Mouse (Mus musculus) layer of hippocampus, postnatal 14 days (tissue): ENCODE data around the gene Cacnb4. TPM values are rescaled to one million over a fixed set of nuclear protein-coding genes. Genes with fewer than 3 reads are reported as not detected.

ENCODE experiments used
- DNase-seq, 2 experiments: peaks; one replicate each; pipeline ENCODE4 v3.0.0; 2021 to 2022; ENCODE audit warnings: low spot score in 2 of 2, mixed read lengths in 1 of 2
- total RNA-seq, 2 experiments: library from RNA; stranded (reverse); gene quantifications; 2 replicates each; pipeline ENCODE4 v1.2.3; 2021

Gene Cacnb4
- total RNA-seq, 2 experiments from 2014 or later: 61.0 to 72.8 TPM

GRCm38 (mm10) chr2:52654541-52654940, 22.1 kb downstream of the Cacnb4 start:
- no peak for DNase-seq

DNA sequence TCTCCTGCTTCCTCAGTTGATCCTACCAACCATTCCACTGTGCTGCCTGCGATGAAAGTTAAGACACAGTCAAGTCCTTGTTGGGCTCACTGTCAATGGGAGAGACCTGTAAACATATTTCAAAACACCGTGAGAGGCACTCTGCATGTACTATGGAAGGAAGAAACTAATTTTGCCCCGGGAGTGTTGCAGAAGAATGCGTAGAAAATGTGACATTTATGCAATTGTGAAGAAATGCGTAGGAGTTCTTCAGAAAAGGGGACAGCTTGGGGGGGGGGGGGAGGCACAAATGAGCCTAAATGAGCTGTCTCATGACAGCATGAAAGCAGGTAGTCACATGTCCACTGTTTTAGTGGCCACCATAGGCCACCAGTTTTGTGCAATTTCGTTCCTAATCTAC, 25.1 kb downstream of the Cacnb4 start:
- DNase-seq: no peak

- no peak for DNase-seq
These were observed 29.2 kb downstream of the Cacnb4 start for GRCm38 (mm10) chr2:52647255-52647998.

- DNase-seq: no peak
These were observed 33.0 kb downstream of the Cacnb4 start for GRCm38 (mm10) chr2:52643657-52644056.

DNA sequence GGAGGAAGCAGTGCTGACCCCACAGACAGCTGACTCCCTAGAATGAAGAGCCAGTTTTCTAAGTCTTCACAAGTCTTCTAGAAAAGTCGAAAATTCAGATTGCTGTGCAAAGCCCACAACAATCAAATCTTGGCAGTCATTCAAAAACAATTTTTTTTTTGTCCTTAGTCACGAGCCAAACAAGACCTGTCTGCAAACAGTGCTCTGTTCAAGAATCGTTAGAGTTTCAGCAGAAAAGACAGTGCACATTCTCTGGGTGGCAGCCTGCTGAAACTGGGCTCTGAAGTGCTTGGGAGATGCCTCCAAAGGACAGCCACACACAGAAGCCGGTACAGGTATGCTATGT, 37.1 kb downstream of the Cacnb4 start:
- no peak for DNase-seq

DNA sequence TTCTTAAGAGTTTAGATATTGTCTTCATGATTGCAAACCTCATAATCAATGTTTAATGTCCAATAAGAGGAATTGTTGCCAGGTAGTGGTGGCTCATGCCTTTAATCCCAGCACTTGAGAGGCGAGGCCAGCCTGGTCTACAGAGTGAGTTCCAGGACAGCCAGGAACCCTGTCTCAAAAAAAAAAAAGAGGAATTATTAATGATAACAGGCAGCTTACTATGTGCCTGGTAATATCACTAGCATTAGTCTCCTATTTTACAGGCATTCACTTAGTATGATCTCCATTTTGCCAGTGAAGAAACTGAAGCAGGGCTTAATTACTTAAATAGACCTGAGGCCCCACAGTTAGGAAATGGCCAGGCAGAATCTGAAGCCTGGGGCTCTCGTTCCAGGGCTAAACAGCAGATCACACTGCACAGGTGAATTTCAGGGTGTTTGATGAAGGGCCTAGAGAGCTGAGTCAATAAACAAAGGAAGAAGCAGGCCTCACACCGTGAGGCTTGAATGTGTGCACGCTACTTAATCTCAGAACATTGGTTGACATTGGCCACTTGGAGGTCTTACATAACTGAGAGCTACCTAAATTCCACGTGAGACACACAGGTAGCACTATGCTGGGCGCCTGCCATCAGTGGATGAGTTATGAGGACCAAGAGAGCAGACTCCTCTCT, 37.6 kb downstream of the Cacnb4 start:
- no peak for DNase-seq

DNA sequence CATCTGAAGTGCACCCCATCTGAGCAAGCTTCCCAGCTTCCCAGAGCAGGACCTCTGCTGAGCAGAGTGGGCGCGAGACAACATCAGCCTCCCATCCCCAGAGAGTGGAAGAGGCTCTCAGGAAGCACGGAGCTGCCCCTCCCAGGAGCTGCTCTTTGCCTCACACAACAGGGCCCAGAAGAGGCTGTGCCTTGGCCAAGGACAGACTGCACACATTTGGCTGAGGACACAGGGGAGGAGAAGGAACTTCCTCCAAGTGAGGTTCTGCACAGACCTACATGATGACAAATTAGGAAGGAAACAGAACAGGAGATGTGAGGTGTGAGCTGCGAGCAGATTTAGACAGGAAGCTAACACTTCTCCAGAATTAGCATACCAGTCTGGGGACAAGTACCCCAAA, 38.4 kb downstream of the Cacnb4 start:
- no peak for DNase-seq

DNA sequence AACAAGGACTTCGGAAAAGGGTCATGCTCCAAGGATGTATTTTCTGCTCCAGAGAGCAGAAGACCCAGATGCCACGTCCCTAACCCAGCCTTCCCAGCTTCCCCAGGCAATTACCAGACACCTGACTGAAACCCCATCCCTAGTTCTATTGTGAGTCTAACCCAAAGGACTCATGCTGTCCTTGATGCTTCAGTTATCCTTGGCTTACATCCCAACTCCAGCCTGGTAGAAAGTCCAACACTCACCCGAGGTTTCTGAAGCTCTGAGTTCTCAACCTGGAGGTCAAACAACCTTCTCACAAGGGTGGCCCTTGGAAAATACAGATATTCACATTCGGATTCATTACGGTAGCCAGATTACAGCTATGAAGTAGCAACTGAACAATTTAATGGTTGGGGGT, 40.6 kb downstream of the Cacnb4 start:
- no peak for DNase-seq

GRCm38 (mm10) chr2:52635358-52635757, 41.3 kb downstream of the Cacnb4 start:
- DNase-seq: no peak

DNA sequence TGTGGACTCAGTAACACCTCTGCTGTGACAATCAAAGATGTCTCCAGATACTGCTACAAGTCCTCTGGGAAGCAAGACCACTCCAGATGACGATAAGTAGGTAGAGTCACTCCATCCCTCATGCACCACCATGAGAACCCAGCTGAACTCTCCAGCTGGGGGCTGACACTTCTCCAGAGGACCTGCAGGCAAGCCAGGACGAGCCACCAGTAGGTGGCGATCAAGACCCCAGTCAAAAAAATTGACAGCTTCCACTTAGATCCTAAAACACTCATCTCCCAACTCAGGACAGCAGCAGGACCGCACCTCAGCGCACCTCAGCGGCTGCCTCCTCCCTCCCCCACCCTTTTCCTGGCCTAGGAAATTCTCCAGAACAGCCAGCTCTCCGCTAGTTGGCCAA, 43.8 kb downstream of the Cacnb4 start:
- DNase-seq: peak; percentile 71 to 82

- no peak for DNase-seq
These were observed 48.4 kb downstream of the Cacnb4 start for GRCm38 (mm10) chr2:52628186-52628585.

- DNase-seq: no peak
These were observed 50.4 kb downstream of the Cacnb4 start for GRCm38 (mm10) chr2:52626266-52626665.

- no peak for DNase-seq
These were observed 50.9 kb downstream of the Cacnb4 start for GRCm38 (mm10) chr2:52625731-52626130.

- no peak for DNase-seq
These were observed 52.7 kb downstream of the Cacnb4 start for GRCm38 (mm10) chr2:52623921-52624404.

GRCm38 (mm10) chr2:52623461-52623860, 53.2 kb downstream of the Cacnb4 start:
- no peak for DNase-seq

GRCm38 (mm10) chr2:52622616-52623015, 54.0 kb downstream of the Cacnb4 start:
- no peak for DNase-seq

DNA sequence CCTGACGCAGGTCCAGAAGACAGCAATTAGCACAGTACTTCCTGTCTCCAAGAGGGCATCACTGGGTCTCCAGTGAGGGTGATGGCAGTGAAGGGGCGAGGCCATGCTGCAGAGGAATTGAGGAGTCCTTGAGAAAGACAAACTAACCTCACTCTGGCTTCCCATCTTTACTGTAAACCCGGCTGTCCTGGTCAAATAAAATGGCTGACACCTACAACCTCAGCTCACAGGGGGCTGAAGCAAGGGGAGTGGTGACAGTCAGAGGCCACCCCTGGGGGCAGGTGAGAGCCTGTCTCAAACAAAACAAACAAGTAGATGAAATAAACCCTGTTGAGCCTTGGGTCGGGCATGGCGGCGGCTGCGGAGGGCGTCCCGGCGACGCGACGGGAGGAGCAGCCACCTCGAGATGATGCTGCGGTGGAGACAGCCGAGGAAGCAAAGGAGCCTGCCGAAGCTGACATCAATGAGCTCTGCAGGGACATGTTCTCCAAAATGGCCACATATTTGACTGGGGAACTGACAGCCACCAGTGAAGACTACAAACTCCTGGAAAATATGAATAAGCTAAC, 57.1 kb downstream of the Cacnb4 start:
- DNase-seq: no peak

- no peak for DNase-seq
These were observed 57.8 kb downstream of the Cacnb4 start for GRCm38 (mm10) chr2:52618804-52619203.

DNA sequence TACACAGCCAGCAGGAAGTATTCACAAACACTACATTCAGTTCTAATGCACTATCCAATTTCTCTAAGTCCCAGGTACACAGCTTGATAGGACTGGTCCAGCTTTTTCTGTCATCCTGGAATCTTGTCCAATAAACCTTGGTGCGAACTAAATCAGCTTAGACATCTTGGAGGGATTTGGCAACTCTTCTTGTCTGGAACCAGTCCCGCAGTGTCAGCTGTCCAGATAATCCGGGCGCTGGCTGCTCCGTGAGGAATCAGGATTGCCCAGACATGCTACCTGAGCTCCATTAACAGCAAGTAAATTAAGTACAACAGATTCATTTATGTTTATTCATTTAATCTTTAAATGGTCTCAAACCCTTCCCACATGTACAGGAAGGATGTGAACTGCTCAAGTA, 61.2 kb downstream of the Cacnb4 start:
- no peak for DNase-seq

- DNase-seq: no peak
These were observed 62.7 kb downstream of the Cacnb4 start for GRCm38 (mm10) chr2:52613888-52614287.

DNA sequence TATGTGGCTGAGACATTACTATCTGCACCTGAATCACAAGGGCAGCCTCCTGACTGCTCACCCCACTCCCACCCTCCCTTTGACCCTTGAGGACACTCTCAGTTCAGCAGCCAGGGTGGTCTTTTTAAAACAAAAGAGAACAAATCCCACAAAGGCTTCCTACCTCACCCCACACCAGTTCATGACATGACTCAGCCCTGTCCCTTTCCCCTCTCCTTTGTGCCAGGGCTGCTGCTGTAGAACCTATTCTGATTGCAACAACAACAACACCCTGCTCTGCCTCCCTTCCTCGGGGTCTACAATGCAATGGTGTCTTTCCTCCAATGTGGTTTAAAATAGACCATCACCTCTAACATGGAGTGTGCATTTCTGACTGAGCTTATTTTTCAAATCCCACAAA, 67.1 kb downstream of the Cacnb4 start:
- DNase-seq: no peak

- no peak for DNase-seq
These were observed 68.7 kb downstream of the Cacnb4 start for GRCm38 (mm10) chr2:52607857-52608485.
